Mouse (Mus musculus) macrophage (primary cell): ENCODE measurements around the gene Elovl6. TPM values are rescaled to one million over a fixed set of nuclear protein-coding genes. Genes with fewer than 3 reads are reported as not detected.

Experiments used
- H3K27ac ChIP-seq: fragments of 350-480 bp; formaldehyde crosslinking; 2 replicates; pipeline ENCODE4 v1.9.0; 2021
- H3K36me3 ChIP-seq: fragments of 350-480 bp; formaldehyde crosslinking; 2 replicates; pipeline ENCODE4 v1.9.0; 2021; ENCODE audit errors: inconsistent target
- H3K4me3 ChIP-seq: fragments of 350-480 bp; formaldehyde crosslinking; 2 replicates; pipeline ENCODE4 v1.9.0; 2021; ENCODE audit errors: inconsistent target
- H3K79me2 ChIP-seq: fragments of 350-480 bp; formaldehyde crosslinking; 2 replicates; pipeline ENCODE4 v1.9.0; 2021; ENCODE audit errors: inconsistent target
- WGBS: methylation state at CpG from one replicate; pipeline ENCODE4 v1.1.7; 2026; ENCODE audit warnings: inconsistent platforms; ENCODE audit not compliant: missing documents; 5-methylcytosine and 5-hydroxymethylcytosine counted together
- polyA plus RNA-seq: library from polyadenylated mRNA; stranded (reverse); fragments of 250-400 nt; gene quantifications from 3 replicates; pipeline ENCODE4 v1.2.4, GENCODE M21; 2018; ENCODE audit warnings: inconsistent platforms
- total RNA-seq, 78 experiments: library from RNA; depleted of rRNA; stranded (reverse); fragments of 250-400 nt; gene quantifications; 1 replicate in 9 of 78; 2 replicates in 24 of 78; 3 replicates in 43 of 78; 4 replicates in 2 of 78; pipeline ENCODE4 v1.2.4; 2018; ENCODE audit warnings: inconsistent platforms in 56 of 78

Elovl6 gene
- total RNA-seq (2018; cell fraction: chromatin; rRNA removed), result 10 to 100 TPM in 1 of 26 experiments, 1 to 10 TPM in 20, under 1 TPM in 4, not detected in 1; 0.37 to 13.4 (median 2.9) TPM
- total RNA-seq (2018; cell fraction: cytosol; rRNA removed), result 1 to 10 TPM; 1.3 to 3.8 (median 2.3) TPM
- total RNA-seq (2018; cell fraction: nucleus; rRNA removed), result 10 to 100 TPM in 3 of 26 experiments, 1 to 10 TPM in 23; 1.0 to 29.0 (median 3.6) TPM
- polyA plus RNA-seq, result 1.7 to 8.2 TPM (median 2.6 TPM) in 3 replicates

DNA sequence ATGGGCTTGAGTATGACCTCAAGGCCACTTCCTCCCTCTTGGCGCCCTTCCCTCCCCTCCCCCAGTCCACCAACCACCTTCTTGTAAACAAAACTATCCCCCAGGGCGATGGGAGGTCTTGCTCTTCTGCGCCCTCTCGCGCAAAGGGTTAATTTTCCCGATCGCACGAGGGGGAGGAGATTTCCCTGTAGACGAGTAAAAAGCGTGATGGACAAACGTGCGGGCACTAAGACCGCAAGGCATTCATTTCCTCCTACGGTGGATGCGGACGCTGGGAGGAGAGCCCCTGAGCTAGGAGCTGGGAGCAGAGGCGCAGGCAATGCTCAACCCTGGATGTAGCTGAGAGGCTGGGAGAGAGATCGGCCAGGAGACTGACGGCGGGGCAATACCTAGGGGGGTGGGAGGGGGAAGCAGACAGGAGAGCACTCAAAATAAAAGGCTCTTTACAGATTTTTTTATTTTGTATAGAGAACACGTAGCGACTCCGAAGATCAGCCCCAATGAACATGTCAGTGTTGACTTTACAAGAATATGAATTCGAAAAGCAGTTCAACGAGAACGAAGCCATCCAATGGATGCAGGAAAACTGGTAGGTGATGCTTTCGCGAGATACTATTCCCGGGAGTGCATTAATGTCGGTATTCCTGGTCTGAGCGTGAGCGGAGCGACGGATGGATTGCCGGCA is at the start of gene Elovl6:
Elovl6 (plus strand) TSS at position 176 of the 685 bp plus-strand sequence.
- under 1% methylated on average over 35 of the region's 35 CpGs for WGBS
- no peaks in the 10 kb centered on the region for H3K36me3 ChIP-seq
- H3K79me2 ChIP-seq, result peaks cover 8% of the 10 kb centered on the region; the same call in 1 of the 2 replicates
- peak within 1 kb of the TSS; percentile 81 for H3K27ac ChIP-seq
- peak within 1 kb of the TSS; percentile 84 for H3K4me3 ChIP-seq

DNA sequence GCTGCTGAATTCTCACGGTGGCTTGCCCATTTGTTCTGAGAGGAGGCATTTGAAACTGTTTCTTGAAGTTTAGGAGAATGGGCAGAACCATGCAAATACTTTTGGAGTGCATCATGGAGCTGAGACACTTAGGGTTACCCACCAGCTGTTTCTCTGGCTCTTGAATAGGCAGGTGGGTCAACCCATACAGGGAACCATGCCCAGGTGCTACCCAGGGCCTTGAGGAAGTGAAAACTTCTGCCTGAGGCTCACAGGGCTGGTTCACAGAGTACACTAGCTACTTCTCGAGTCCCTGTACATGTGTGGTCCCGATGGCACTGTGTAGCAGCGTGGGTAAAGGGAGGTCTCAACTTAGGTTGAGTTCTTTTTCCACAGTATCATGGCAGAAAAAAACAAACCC is 43.4 kb upstream of the Elovl6 start:
- no peak overlapping the region for H3K27ac ChIP-seq
- no peak overlapping the region for H3K4me3 ChIP-seq
- WGBS, result 82% methylated on average over 4 of the region's 4 CpGs
- no peaks in the 10 kb centered on the region for H3K79me2 ChIP-seq
- H3K36me3 ChIP-seq, result no peaks in the 10 kb centered on the region

DNA sequence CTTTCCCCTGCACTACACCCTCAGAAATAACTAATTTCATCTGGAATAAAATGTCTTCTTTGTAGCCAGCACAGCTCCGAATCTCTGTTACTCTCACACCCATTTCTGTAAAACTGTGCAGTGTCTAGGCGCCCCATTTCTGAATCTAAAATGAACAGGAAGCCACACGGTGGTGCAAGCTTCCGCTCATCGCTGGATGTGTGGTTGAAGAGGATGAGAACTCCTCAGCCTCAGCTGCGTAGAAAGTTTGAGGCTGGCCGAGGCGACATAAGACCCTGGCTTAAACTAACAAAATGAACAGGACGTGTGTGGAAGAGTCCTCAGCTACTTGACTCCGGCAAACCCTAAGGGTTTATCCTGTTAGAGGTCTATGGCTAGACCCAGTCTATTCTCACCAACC is 38.0 kb upstream of the Elovl6 start:
- no peaks in the 10 kb centered on the region for H3K36me3 ChIP-seq
- H3K4me3 ChIP-seq, result no peak overlapping the region
- H3K27ac ChIP-seq, result no peak overlapping the region
- no peaks in the 10 kb centered on the region for H3K79me2 ChIP-seq
- WGBS, result 9% methylated on average over 10 of the region's 10 CpGs

DNA sequence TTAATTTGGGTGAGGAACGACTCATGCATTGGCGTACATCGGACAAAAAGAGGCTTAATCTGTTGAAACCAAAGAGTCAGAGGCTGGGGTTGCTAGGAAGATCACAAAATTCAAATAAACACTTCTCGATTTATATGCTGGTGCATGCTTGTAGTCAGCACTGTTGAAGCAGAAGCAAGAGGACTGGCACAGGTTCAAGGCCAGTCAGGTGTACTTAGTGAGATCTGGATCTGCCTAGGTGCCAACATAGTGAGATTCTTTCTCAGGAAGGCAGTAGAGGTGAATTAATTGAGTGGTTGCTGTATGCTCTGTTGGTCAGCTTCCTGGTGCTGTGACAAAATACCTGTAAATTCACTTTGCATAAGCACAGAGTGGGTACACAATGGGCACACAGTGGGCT is 37.4 kb upstream of the Elovl6 start:
- no peaks in the 10 kb centered on the region for H3K79me2 ChIP-seq
- no peak overlapping the region for H3K27ac ChIP-seq
- 76% methylated on average over 4 of the region's 4 CpGs for WGBS

DNA sequence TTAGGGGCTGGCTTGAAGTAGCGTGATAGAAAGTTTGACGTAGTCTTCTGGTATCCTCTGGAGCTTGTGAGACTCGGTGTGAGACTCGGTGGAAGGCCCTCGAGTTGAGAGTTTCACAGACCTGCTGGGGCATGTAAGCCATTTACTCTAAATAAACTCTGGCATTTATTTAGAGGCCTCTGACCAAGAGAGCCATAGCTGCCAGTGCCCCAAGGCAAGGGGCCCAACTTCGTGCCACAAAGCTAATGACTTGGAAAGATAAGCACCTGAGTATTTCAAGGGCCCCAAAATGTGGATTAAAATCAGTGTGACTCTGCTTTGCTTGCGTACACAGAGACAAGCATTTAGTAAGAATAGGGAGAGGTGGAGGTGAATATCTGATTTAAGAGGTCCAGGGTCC is 28.4 kb upstream of the Elovl6 start:
- H3K27ac ChIP-seq, result no peak overlapping the region
- no peaks in the 10 kb centered on the region for H3K36me3 ChIP-seq
- no peak overlapping the region for H3K4me3 ChIP-seq
- no peaks in the 10 kb centered on the region for H3K79me2 ChIP-seq
- WGBS, result 96% methylated on average over 7 of the region's 7 CpGs

More for the DNA sequence above, 37.4 kb upstream of the Elovl6 start:
- Histone ChIP-seq H3K4me3 (no peak overlapping the region), H3K36me3 (no peaks in the 10 kb centered on the region)

DNA sequence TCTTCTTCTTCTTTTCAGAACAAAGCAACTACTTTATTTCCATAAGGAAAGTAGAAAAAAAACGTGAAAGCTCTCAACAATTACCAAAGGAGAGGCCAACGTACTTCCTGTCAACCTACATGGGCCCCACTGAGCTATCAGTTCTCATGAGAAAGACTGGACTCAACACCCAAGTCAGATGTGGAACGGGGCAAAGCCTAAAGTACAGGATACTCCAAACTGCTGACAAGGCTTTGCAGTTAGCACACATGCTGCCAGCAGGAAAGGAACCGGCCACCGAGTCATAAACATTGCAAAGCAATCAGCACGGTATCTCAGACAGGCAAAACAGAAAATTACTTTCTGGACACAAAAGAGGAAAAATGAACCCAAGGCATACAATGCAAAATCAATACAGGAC is 27.2 kb upstream of the Elovl6 start:
- Histone ChIP-seq H3K79me2 (no peaks in the 10 kb centered on the region), H3K36me3 (no peaks in the 10 kb centered on the region), H3K27ac (no peak overlapping the region), H3K4me3 (no peak overlapping the region)
- WGBS, result 61% methylated on average over 6 of the region's 6 CpGs

DNA sequence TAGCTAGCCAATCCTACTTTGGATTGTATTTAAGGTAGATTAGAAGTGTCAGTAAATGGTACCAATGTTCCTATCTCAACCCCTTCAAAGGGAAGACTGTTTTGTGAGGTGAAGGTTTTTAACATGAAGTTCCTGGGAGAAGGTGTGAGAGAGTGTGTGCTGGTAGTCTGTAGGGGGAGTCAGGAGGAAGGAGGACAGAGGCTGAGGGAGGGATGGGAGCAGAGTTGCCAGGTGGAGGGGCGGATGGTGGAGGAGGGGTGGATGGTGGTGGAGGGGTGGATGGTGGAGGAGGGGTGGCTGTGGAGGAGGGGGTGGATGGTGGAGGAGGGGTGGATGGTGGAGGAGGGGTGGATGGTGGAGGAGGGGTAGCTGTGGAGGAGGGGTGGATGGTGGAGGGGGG is 24.4 kb upstream of the Elovl6 start:
- Histone ChIP-seq H3K79me2 (no peaks in the 10 kb centered on the region), H3K27ac (no peak overlapping the region), H3K36me3 (no peaks in the 10 kb centered on the region), H3K4me3 (no peak overlapping the region)
- WGBS, result no CpG with 5 or more reads among the region's 1 CpGs

DNA sequence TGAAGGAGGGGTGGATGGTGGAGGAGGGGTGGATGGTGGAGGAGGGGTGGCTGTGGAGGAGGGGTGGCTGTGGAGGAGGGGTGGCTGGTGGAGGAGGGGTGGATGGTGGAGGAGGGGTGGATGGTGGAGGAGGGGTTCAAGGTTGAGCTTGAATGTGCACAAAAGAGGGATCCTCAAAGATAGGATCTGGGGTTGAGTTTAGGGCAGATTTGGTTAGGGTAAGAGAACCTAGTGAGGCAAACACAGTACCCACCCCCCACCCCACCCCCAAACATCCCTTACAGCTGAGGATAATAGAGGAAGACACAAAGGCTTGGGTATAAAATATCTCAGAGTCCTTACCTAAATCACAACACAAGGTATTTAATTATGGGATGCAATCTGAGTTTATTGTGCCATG is 23.6 kb upstream of the Elovl6 start:
- Histone ChIP-seq H3K4me3 (no peak overlapping the region), H3K36me3 (no peaks in the 10 kb centered on the region), H3K27ac (no peak overlapping the region), H3K79me2 (no peaks in the 10 kb centered on the region)

DNA sequence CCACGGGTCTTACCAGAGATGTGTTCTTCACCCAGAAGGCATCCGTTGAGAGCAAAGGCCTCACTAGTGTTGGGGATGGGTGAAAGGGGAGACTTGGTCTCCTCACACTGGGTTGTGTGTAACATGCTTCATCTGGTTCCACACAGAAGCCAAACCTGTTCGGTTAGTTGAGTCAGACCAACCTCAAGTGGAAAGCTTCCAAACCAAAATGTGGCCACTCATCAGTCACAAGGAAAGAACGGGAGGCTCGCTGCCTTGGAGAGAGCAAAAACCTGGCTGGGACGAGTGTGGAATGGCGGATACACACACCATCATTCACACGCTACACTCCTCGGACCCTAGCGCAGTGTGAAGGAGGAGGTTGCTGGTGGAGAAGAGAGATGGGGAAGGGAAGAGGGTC is 22.4 kb upstream of the Elovl6 start:
- no peak overlapping the region for H3K27ac ChIP-seq
- H3K79me2 ChIP-seq, result no peaks in the 10 kb centered on the region
- 50% methylated on average over 7 of the region's 10 CpGs for WGBS
- H3K36me3 ChIP-seq, result no peaks in the 10 kb centered on the region
- no peak overlapping the region for H3K4me3 ChIP-seq

DNA sequence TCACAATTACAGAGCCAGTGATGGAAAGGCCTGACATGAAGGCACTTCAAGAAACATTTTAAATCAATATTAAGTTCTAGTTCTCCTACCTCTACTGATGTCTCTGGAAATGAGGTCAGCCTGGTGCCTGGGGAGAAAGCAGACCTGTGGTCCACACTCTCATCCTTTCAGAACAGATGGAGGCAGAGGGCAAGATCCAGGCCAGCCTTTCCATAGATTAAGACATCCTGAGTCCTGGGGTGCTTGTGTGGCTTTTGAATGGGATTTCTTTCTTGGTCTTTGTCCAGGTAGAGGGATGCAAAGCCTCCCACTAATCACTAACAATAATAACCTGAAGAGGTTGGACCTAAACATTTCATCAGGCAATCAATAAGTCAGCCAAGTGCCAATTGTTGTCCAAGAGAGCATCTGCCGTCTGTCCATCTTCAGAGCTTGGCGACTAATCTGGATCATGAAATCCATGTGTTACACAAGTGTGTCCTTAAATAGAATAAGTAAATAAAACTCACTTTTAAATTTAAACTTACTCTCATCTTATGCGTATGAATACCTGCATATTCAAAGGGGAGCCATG is 16.2 kb upstream of the Elovl6 start:
- no peak overlapping the region for H3K4me3 ChIP-seq
- WGBS, result 95% methylated on average over 3 of the region's 3 CpGs
- no peaks in the 10 kb centered on the region for H3K36me3 ChIP-seq
- no peak overlapping the region for H3K27ac ChIP-seq
- no peaks in the 10 kb centered on the region for H3K79me2 ChIP-seq

DNA sequence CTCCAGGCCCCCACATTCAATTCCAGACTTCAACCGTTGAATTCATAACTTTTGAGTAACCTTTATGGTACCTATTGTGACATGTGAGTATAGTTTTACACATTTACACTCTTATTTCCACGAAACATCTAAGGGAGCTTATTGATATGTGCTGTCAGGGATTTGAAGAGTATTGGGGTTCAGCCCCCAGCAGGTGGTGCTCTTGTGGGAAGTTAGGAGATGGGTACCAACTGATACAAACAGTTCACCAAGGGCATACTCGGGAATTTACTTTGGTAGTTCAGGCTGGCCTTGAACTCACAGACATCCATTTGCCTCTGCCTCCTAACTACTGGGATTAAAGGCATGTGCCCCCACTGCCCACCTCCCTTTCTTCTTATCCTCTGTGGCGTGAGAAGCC is 11.7 kb upstream of the Elovl6 start:
- WGBS, result 74% methylated on average over 4 of the region's 4 CpGs
- Histone ChIP-seq H3K27ac (no peak overlapping the region), H3K4me3 (no peak overlapping the region), H3K36me3 (no peaks in the 10 kb centered on the region), H3K79me2 (no peaks in the 10 kb centered on the region)

DNA sequence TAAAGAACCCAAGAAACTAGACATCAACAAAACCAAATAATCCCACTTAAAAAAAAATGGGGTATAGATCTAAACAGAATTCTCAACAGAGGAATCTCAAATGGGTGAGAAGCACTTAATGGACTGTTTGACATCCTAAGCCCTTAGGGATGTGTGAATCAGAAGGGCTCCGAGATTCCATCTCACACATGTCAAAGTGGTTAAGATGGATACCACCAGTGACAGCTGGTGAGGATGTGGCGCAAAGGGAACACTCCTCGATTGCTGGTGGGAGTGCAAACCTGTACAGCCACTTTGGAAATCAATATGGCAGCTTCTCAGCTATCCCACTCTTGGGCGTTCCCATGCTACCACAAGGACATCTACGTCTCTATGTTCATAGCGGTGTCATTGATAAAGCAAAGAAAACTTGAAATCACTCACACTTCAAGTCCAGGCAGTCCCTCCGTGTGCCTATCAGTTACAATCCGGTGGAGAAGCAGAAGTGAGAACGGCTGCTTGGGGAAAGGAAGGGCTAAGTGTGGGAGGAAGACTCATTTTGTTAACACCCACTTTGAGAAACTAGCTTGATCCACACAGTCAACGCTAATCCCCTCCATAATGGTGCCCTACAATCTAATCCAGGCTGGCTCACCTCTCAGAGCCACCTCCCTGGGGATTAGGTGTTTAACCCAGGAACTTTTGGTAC is 8.6 kb upstream of the Elovl6 start:
- 33% methylated on average over 10 of the region's 10 CpGs for WGBS
- Histone ChIP-seq H3K36me3 (no peaks in the 10 kb centered on the region), H3K4me3 (no peak overlapping the region), H3K27ac (no peak overlapping the region), H3K79me2 (no peaks in the 10 kb centered on the region)

DNA sequence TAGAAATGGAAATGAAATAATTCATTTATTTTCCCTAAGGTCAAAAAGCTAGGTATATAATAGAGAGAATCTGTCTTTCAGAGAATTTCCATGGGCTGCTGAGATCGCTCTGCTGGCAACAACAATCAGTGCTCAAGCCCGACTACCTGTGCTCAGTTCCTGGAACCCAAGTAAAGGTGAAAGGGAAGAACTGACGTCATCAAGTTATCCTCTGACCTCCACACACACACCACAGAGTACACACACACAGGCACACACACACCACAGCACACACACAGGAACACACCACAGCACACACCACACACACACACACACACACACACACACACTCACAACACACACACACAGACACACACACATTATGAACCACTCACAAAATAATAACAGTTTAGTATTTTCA is 5.1 kb upstream of the Elovl6 start:
- no peak overlapping the region for H3K27ac ChIP-seq
- H3K36me3 ChIP-seq, result no peaks in the 10 kb centered on the region
- no peaks in the 10 kb centered on the region for H3K79me2 ChIP-seq
- 97% methylated on average over 3 of the region's 3 CpGs for whole genome bisulfite sequencing
- H3K4me3 ChIP-seq, result no peak overlapping the region

DNA sequence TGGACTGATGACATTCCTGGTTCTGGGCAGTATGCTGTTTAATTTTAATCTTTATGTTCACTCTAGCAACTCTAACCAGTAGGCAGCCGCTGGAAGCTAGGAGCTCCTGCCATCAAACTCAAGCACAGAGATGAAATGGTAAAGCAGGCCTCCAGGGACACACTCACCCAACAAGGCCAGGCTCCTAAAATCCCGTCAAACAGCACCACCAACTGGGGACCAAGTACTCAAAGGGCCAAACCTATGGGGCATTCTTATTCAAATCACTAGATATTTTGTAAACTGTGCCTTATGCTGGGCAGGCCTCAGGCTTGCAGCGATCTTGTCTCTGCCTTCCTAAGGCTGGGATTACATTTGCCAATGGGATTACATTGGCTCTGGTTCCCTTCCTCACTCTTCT is 2.8 kb upstream of the Elovl6 start:
- Histone ChIP-seq H3K79me2 (no peaks in the 10 kb centered on the region), H3K27ac (no peak overlapping the region), H3K4me3 (no peak overlapping the region), H3K36me3 (no peaks in the 10 kb centered on the region)
- WGBS, result 88% methylated on average over 3 of the region's 3 CpGs

DNA sequence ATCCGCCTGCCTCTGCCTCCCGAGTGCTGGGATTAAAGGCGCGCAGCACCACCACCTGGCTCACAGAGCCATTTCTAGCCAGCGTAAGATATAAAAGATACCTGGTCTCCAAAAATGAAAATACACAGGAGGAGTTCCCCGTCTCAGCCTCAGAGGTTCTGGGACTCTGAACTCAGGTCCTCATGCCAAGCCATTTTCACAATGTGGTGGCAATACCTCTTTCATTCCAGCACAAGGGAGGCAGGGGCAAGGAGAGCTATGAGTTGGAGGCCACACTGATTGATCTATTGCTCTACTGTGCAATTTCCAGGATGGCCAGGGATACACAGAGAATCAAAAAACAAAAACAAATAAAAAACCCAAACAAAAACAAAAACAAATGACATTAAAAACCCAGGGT is 1.7 kb upstream of the Elovl6 start:
- Histone ChIP-seq H3K4me3 (no peak overlapping the region), H3K79me2 (no peaks in the 10 kb centered on the region), H3K36me3 (no peaks in the 10 kb centered on the region), H3K27ac (no peak overlapping the region)
- WGBS, result 96% methylated on average over 6 of the region's 6 CpGs
